Mouse (Mus musculus) left cerebral cortex, adult 6 months (tissue): ENCODE measurements around the gene Pdp2. TPM values are rescaled to one million over a fixed set of nuclear protein-coding genes. Genes with fewer than 3 reads are reported as not detected.

ENCODE experiments used
- long read RNA-seq, 2 experiments: library from polyadenylated mRNA; unstranded; transcript quantifications; one replicate each; pipeline ENCODE4 v2.0.0; 2019 to 2020
- polyA plus RNA-seq: library from polyadenylated mRNA; unstranded; fragments of <200 nt; fragmentation: Nextera tagmentation; gene quantifications from 2 replicates; pipeline ENCODE4 v1.2.3, GENCODE M21; 2021

Gene Pdp2
- polyA plus RNA-seq: 8.7 and 9.8 TPM in 2 replicates
- long read RNA-seq, experiment 1, full-length matches to known transcripts: 7 of 12 reads
- long read RNA-seq, experiment 1, partial matches to known transcripts: 0 of 12 reads
- long read RNA-seq, experiment 1, other reads (novel, unspliced or antisense): 5 of 12 reads
- long read RNA-seq, experiment 2, full-length matches to known transcripts: 2 of 31 reads
- long read RNA-seq, experiment 2, partial matches to known transcripts: 0 of 31 reads
- long read RNA-seq, experiment 2, other reads (novel, unspliced or antisense): 29 of 31 reads

GRCm38 (mm10) chr8:104591133-104591834, at the start of gene Pdp2:
TSS of gene Pdp2 (plus strand) at chr8:104591451.

GRCm38 (mm10) chr8:104624161-104624560, 32.9 kb downstream of the Pdp2 start, which contains the start of gene Cdh16:
TSS of gene Cdh16 (minus strand) at chr8:104624396.

GRCm38 (mm10) chr8:104630981-104631663, 39.9 kb downstream of the Pdp2 start, which contains the start of gene Rrad:
TSS of gene Rrad (minus strand) at chr8:104631327.

GRCm38 (mm10) chr8:104641426-104642323, 50.4 kb downstream of the Pdp2 start, which contains the start of gene Ciao2b:
TSS of gene Ciao2b (minus strand) at chr8:104641965.

Other genes starting within 250 kb of the Pdp2 start
- gene Cmtm4, start 195.6 kb upstream of the Pdp2 start, polyA plus RNA-seq: 8.0 and 9.4 TPM in 2 replicates
- 33.3 and 33.6 TPM in 2 replicates for gene Dync1li2, start 148.4 kb upstream of the Pdp2 start, polyA plus RNA-seq
- 0.48 and 0.63 TPM in 2 replicates for gene Terb1, start 81.5 kb upstream of the Pdp2 start, polyA plus RNA-seq
- gene Nae1, start 56.8 kb upstream of the Pdp2 start, polyA plus RNA-seq: 72.4 and 81.8 TPM in 2 replicates
- gene Car7, start 56.8 kb upstream of the Pdp2 start, polyA plus RNA-seq: 24.9 and 25.1 TPM in 2 replicates
- not detected in 2 replicates for gene Cdh16, start 32.9 kb downstream of the Pdp2 start, polyA plus RNA-seq
- 1.1 and 1.7 TPM in 2 replicates for gene Rrad, start 39.9 kb downstream of the Pdp2 start, polyA plus RNA-seq
- gene Ciao2b, start 50.5 kb downstream of the Pdp2 start, polyA plus RNA-seq: 108 and 110 TPM in 2 replicates
- gene Ces2a, start 142.6 kb downstream of the Pdp2 start, polyA plus RNA-seq: not detected in 2 replicates
- 0.08 and 0.10 TPM in 2 replicates for gene Ces2b, start 240.1 kb downstream of the Pdp2 start, polyA plus RNA-seq